Mouse (Mus musculus) hindbrain, embryonic 10.5 days (tissue): ENCODE results near the gene Mettl21e. TPM values are rescaled to one million over a fixed set of nuclear protein-coding genes. Genes with fewer than 3 reads are reported as not detected.
A peak's percentile ranks its signal among the peaks of the same experiment; 100 is the strongest.
"Not testable (repeated sequence)": the region's sequence is repeated elsewhere in the genome, so short reads cannot be mapped to it uniquely, and the experiment has no call there.

Experiments
- DNase-seq: peaks from one replicate; pipeline ENCODE4 v3.0.0-alpha.2; 2017; ENCODE audit warnings: low spot score
- H3K27ac ChIP-seq: fragments of 300-500 bp; sonication (generic); 2 replicates; pipeline ENCODE4 v1.5.1; 2016; ENCODE audit warnings: mild to moderate bottlenecking, moderate library complexity
- H3K27me3 ChIP-seq: fragments of 300-500 bp; sonication (generic); 2 replicates; pipeline ENCODE4 v1.6.1; 2016; ENCODE audit warnings: mild to moderate bottlenecking; ENCODE audit not compliant: poor library complexity, insufficient read depth, severe bottlenecking
- H3K36me3 ChIP-seq: fragments of 300-500 bp; sonication (generic); 2 replicates; pipeline ENCODE4 v1.6.1; 2016; ENCODE audit warnings: mild to moderate bottlenecking, moderate library complexity
- H3K4me1 ChIP-seq: fragments of 300-500 bp; sonication (generic); replicated peaks from 2 replicates; pipeline ENCODE4 v1.6.1; 2016; ENCODE audit warnings: mild to moderate bottlenecking
- H3K4me3 ChIP-seq: fragments of 300-500 bp; sonication (generic); 2 replicates; pipeline ENCODE4 v1.5.1; 2016; ENCODE audit warnings: mild to moderate bottlenecking, moderate library complexity
- H3K9me3 ChIP-seq: fragments of 300-500 bp; sonication (generic); 2 replicates; pipeline ENCODE4 v1.6.1; 2016; ENCODE audit warnings: mild to moderate bottlenecking, moderate library complexity
- WGBS: fragments of 180-500 bp; shearing (Covaris S2); methylation state at CpG from one replicate; pipeline ENCODE4 v1.1.7; 2016; 5-methylcytosine and 5-hydroxymethylcytosine counted together
- polyA plus RNA-seq: library from polyadenylated mRNA; unstranded; fragments of >200 nt; fragmentation: Nextera tagmentation; extraction: Ambion mirVana; gene quantifications from 2 replicates; pipeline ENCODE4 v1.2.1, GENCODE M21; 2016

Gene Mettl21e
- polyA plus RNA-seq, result not detected in 2 replicates

- no peaks in the 10 kb centered on the region for H3K4me1 ChIP-seq
- 81% methylated on average over 1 of the region's 1 CpGs for WGBS
- DNase-seq, result no peak
Measured at GRCm38 (mm10) chr1:44218876-44219275, at the start of gene Mettl21e. Gene Mettl21e, minus strand, starts transcription at chr1:44218961.

GRCm38 (mm10) chr1:44240440-44240839, 21.7 kb upstream of the Mettl21e start:
- DNase-seq, H3K9me3 ChIP-seq, H3K27ac ChIP-seq, H3K27me3 ChIP-seq, H3K4me3 ChIP-seq, H3K4me1 ChIP-seq, H3K36me3 ChIP-seq: not testable (repeated sequence)
- 89% methylated on average over 2 of the region's 2 CpGs for WGBS

More at GRCm38 (mm10) chr1:44218876-44219275, at the start of gene Mettl21e:
- no peak within 1 kb of the TSS for H3K27ac ChIP-seq
- no peaks in the 10 kb centered on the region for H3K9me3 ChIP-seq
- H3K36me3 ChIP-seq, result no peaks in the 10 kb centered on the region
- no peak within 1 kb of the TSS for H3K4me3 ChIP-seq
- no peaks in the 10 kb centered on the region for H3K27me3 ChIP-seq

DNA sequence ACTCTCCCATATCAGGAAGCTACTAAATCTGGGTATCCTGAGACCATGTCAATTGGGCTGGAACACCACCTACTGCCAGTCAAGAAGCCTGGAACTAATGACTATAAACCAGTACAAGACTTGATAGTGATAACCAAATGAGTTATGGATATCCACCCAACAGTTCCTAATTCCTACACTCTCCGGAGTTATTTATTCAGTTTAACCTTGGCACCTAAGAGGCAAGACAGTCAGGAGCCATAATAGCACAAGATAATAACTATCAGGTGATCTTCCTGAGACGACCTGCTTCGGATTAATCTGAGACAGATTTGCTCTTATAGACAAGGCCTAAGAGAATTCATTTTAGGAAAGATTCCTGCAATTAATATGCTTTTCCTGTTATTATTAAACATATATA, 21.2 kb upstream of the Mettl21e start:
- H3K4me3 ChIP-seq, result no peak overlapping the region

DNA sequence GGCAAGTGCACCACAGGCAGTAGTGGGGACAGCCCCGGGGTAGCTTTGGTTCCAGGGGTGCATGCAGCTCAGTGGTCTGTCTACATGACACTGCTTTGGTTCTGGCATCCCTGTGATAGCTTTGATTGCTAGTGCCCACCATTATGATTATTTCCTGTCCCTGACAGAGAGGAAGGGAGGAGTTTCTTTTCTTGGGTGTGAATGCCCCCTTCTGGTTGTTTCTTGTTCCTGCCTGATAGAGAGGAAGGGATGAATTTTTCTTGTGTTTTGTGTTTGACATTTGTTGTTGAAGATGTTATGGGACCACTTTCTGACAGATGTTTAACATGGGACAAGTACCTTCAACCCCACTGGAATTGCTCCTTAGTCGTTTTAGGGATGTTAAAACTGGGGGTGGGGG, 18.5 kb upstream of the Mettl21e start:
- H3K9me3 ChIP-seq, result no peaks in the 10 kb centered on the region
- no peak for DNase-seq
- 86% methylated on average over 2 of the region's 2 CpGs for WGBS

More for the DNA sequence above, 21.2 kb upstream of the Mettl21e start:
- 90% methylated on average over 3 of the region's 3 CpGs for WGBS
- Histone ChIP-seq H3K4me1 (no peaks in the 10 kb centered on the region), H3K27ac (no peak overlapping the region), H3K27me3 (no peaks in the 10 kb centered on the region), H3K36me3 (no peaks in the 10 kb centered on the region), H3K9me3 (no peaks in the 10 kb centered on the region)
- DNase-seq, result no peak

GRCm38 (mm10) chr1:44235311-44235710, 16.6 kb upstream of the Mettl21e start:
- Histone ChIP-seq H3K4me3 (no peak overlapping the region), H3K36me3 (no peaks in the 10 kb centered on the region), H3K27me3 (no peaks in the 10 kb centered on the region), H3K27ac (no peak overlapping the region), H3K4me1 (no peaks in the 10 kb centered on the region), H3K9me3 (no peaks in the 10 kb centered on the region)
- DNase-seq, result no peak
- 75% methylated on average over 2 of the region's 2 CpGs for WGBS

More for the DNA sequence above, 18.5 kb upstream of the Mettl21e start:
- Histone ChIP-seq H3K27ac (no peak overlapping the region), H3K4me1 (no peaks in the 10 kb centered on the region), H3K27me3 (no peaks in the 10 kb centered on the region), H3K36me3 (no peaks in the 10 kb centered on the region), H3K4me3 (no peak overlapping the region)

DNA sequence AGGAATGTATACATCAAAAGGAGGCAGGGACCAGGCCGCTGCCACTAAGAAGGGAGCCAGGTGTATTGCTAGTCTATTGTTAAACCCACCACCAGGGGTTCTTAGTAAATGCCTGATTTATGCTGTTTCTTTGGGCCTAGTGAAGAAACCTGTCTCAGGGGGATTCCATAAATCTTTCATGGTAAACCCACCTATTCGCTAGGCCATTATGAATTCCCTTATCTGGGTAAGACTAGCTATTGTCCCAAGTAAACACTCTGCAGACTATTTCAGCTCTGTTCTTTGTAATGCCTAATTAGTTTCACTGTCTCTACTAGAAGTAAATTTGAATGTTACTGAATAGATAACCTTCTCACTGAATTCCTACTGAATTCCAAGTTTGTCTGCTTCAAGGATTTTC, 15.8 kb upstream of the Mettl21e start:
- not testable (repeated sequence) for DNase-seq, H3K4me1 ChIP-seq, H3K27ac ChIP-seq, H3K36me3 ChIP-seq, H3K9me3 ChIP-seq, H3K4me3 ChIP-seq, H3K27me3 ChIP-seq
- WGBS, result 92% methylated on average over 2 of the region's 2 CpGs

DNA sequence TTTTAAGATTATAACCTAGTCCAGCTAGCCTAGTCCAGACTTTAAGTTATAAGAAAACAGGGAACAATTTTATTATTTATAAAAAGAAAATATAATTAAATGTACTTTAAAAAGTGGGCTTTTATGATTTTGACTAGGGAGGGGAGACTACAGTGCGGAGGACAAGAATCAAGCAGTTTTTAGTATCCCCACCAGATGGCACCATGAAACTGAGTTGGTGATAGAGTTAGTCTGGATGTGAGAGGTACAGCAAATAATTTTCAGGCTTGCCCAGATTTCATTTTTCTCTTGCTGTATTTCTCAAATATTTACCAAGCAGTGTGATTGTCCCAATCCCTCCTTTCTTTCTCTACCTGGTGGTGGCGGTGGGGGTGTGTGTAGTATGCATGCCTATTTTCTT, 10.3 kb upstream of the Mettl21e start:
- 55% methylated on average over 2 of the region's 2 CpGs for WGBS
- Histone ChIP-seq H3K27me3 (no peaks in the 10 kb centered on the region), H3K36me3 (no peaks in the 10 kb centered on the region), H3K27ac (no peak overlapping the region), H3K9me3 (no peaks in the 10 kb centered on the region), H3K4me1 (no peaks in the 10 kb centered on the region), H3K4me3 (no peak overlapping the region)
- DNase-seq, result peak; percentile 15

DNA sequence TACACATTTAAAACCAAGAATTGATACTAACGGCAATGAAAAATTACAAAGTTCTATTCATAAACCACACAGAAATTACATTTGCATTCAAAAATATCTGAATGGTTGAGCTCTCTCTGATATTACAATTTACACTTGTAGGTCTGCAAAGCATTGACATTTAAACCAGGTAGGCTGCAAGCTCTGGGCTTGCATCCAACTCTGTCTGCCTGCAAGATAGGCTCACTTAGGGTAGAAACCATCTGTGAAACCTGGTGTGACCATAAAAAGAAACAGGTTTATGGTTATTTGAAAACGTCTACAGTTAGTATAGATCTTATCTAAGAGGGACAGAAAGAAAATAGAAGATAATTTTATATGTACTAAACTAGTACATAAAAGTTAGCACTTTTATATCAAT, 1.6 kb downstream of the Mettl21e start:
- no peak overlapping the region for H3K4me3 ChIP-seq
- H3K9me3 ChIP-seq, result no peaks in the 10 kb centered on the region
- WGBS, result 77% methylated on average over 2 of the region's 2 CpGs
- H3K27me3 ChIP-seq, result no peaks in the 10 kb centered on the region
- no peaks in the 10 kb centered on the region for H3K4me1 ChIP-seq
- DNase-seq, result no peak
- no peaks in the 10 kb centered on the region for H3K36me3 ChIP-seq
- H3K27ac ChIP-seq, result no peak overlapping the region

GRCm38 (mm10) chr1:44216352-44217116, 2.2 kb downstream of the Mettl21e start:
- no peak for DNase-seq
- 85% methylated on average over 2 of the region's 2 CpGs for WGBS
- no peaks in the 10 kb centered on the region for H3K27me3 ChIP-seq
- H3K4me3 ChIP-seq, result no peak overlapping the region
- H3K36me3 ChIP-seq, result no peaks in the 10 kb centered on the region
- no peaks in the 10 kb centered on the region for H3K9me3 ChIP-seq
- H3K27ac ChIP-seq, result no peak overlapping the region
- H3K4me1 ChIP-seq, result no peaks in the 10 kb centered on the region

DNA sequence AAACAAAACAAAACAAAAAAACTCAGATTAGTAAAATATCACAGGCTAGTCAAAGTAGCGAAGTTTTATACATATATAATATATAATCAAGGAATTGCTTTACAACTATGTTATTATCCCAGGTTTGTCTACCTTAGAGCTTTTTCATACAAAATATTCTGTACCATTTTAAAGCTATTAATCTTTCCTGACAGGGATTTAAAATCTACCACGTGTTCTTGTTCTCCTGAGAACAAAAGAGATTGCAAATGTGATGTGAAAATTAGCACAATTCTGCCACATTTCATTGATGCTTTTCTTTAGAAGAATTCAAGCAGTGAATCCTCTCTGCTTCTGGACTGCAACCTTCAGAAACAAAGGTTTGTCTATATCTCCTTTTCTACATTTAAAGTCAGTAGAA, 4.3 kb downstream of the Mettl21e start:
- Histone ChIP-seq H3K27me3 (no peaks in the 10 kb centered on the region), H3K27ac (no peak overlapping the region), H3K36me3 (no peaks in the 10 kb centered on the region), H3K9me3 (no peaks in the 10 kb centered on the region), H3K4me1 (no peaks in the 10 kb centered on the region), H3K4me3 (no peak overlapping the region)
- no peak for DNase-seq
- 58% methylated on average over 2 of the region's 2 CpGs for WGBS

GRCm38 (mm10) chr1:44202876-44203275, 15.9 kb downstream of the Mettl21e start:
- H3K4me1 ChIP-seq, result peaks cover 10% of the 10 kb centered on the region; the same call in 1 of the 2 replicates
- no peaks in the 10 kb centered on the region for H3K9me3 ChIP-seq
- peaks cover 14% of the 10 kb centered on the region for H3K27me3 ChIP-seq
- H3K36me3 ChIP-seq, result no peaks in the 10 kb centered on the region
- no peak for DNase-seq
- WGBS, result 92% methylated on average over 15 of the region's 15 CpGs
- H3K4me3 ChIP-seq, result no peak overlapping the region
- no peak overlapping the region for H3K27ac ChIP-seq

GRCm38 (mm10) chr1:44198273-44199171, 20.2 kb downstream of the Mettl21e start:
- peak; percentile 30 for DNase-seq
- WGBS, result 16% methylated on average over 47 of the region's 47 CpGs
- peaks cover 17% of the 10 kb centered on the region for H3K27me3 ChIP-seq

DNA sequence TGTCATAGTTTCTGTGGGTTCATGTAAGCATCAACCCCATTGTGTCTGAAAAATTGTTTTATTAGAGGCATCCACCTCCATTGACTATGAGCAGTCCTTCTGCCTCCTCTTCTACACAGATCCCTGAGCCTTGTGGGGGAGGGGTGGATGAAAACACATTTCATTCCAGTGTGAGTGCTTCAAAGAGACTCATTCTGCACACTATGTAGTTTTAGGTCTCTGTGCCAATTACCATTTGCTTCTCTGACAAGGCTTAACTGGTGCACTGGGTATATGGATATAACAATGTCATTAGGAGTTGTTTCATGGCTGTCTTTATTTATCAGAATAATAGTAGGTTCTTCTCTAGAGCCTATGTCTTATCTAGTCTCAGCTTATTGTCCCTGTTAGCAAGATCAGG, 32.4 kb downstream of the Mettl21e start:
- H3K4me3 ChIP-seq, result no peak overlapping the region
- peaks cover 15% of the 10 kb centered on the region for H3K36me3 ChIP-seq
- H3K27me3 ChIP-seq, result no peaks in the 10 kb centered on the region
- H3K9me3 ChIP-seq, result no peaks in the 10 kb centered on the region
- H3K27ac ChIP-seq, result no peak overlapping the region
- DNase-seq, result no peak
- H3K4me1 ChIP-seq, result no peaks in the 10 kb centered on the region

More at GRCm38 (mm10) chr1:44198273-44199171, 20.2 kb downstream of the Mettl21e start:
- peaks cover 10% of the 10 kb centered on the region; the same call in 1 of the 2 replicates for H3K4me1 ChIP-seq
- H3K27ac ChIP-seq, result no peak overlapping the region; the same call in 1 of the 2 replicates
- no peaks in the 10 kb centered on the region for H3K36me3 ChIP-seq
- no peaks in the 10 kb centered on the region for H3K9me3 ChIP-seq
- H3K4me3 ChIP-seq, result peak overlapping the region; percentile 62
